Mouse (Mus musculus) neural tube, postnatal 0 days (tissue): ENCODE data around the gene Nsd2. TPM values are rescaled to one million over a fixed set of nuclear protein-coding genes. Genes with fewer than 3 reads are reported as not detected.

Experiments
- microRNA-seq: library from miRNA; unstranded; fragments of <30 nt; microRNA quantifications from one replicate; pipeline ENCODE4, GENCODE M21; 2016
- polyA plus RNA-seq: library from polyadenylated mRNA; unstranded; fragments of >200 nt; fragmentation: Nextera tagmentation; extraction: Ambion mirVana; gene quantifications from 2 replicates; pipeline ENCODE4 v1.2.1, GENCODE M21; 2015

Nsd2 gene
- 61.9 and 63.7 TPM in 2 replicates for polyA plus RNA-seq

GRCm38 (mm10) chr5:33819876-33820732, at the start of gene Nsd2:
TSS of gene Nsd2 (plus strand) at chr5:33820725.

DNA sequence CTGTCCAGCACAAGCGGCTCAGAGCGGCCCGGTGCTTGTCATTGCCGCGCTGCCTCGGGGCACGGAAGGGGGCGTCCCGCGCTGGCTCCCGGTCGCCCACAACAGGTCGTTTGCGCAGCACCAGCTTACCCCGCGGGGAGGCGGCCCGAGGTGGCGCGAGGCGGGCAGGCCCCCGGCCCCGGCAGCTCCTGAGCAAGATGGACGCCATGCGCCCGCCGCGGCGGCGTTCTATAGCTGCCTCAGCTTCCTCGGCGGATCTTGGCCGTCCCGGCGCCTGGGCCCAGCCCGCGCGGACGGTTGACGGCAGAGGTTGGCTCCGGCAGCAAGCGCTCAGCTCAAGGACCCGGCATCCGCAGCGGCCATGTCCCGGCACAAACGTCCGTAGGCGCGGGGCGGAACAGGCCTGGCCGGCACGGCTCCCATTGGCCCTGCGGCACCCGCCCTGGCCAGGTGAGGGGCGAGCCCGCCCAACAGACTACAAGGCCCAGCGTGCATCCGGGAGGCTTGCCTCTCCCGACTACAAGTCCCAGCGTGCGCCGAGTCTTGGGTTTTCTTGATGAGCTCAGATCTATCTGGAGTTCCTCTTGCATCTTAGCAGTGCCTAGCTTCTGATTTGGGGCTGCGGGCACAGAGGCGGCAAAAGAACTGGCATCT, 38.1 kb upstream of the Nsd2 start, which contains the start of gene Letm1:
Letm1 (minus strand) TSS at position 473 of the 654 bp plus-strand sequence.

DNA sequence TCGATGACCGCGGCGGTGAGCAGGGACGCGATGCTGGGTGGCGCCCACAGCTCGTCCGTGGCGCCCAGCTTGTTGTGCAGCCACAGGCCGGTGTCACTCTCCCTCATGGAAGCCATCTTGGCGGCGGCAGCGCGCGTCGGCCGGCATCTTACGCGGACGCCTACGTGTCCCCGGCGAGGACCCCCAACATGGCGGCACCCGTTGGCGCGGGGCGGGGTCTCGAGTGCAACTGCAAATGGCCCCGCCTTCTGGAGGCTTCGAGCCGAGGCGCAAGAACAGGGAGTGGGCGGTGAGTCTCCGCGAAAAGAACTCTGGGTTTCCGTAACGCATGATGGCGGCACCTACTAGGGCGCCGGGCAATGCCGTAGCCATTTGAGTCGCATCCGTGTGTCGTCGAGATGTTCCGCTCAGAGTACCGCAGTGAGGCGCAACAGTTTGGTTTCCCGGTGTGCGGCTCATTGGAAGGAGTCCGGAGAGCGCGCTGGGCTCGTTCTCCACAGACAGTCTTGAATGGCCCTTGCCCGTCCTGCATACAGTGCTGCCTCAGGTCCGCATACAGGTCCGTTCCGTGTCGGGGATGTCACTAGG, 115.7 kb downstream of the Nsd2 start, which contains the start of gene Nelfa:
Nelfa (minus strand) TSS at position 294 of the 588 bp plus-strand sequence.

Small RNAs within 50 kb of the gene (microRNA-seq; reads per million reads assigned to microRNA genes)
- gene Mir7024, result not detected

Other genes with a start within 250 kb of the Nsd2 start
- 29.2 TPM in 2 replicates for gene Fam53a, start 191.1 kb upstream of the Nsd2 start, polyA plus RNA-seq
- 0.67 and 0.82 TPM in 2 replicates for gene Gm9903, start 190.8 kb upstream of the Nsd2 start, polyA plus RNA-seq
- gene Slbp, start 168.2 kb upstream of the Nsd2 start, polyA plus RNA-seq, result 111 and 116 TPM in 2 replicates
- gene Tacc3, start 162.6 kb upstream of the Nsd2 start, polyA plus RNA-seq, result 21.1 and 21.3 TPM in 2 replicates
- gene Tmem129, start 162.3 kb upstream of the Nsd2 start, polyA plus RNA-seq, result 23.4 and 27.7 TPM in 2 replicates
- gene Fgfr3, start 99.1 kb upstream of the Nsd2 start, polyA plus RNA-seq, result 57.6 and 62.1 TPM in 2 replicates
- gene Letm1, start 37.9 kb upstream of the Nsd2 start, polyA plus RNA-seq, result 80.7 and 83.7 TPM in 2 replicates
- gene Nelfa, start 115.7 kb downstream of the Nsd2 start, polyA plus RNA-seq, result 26.5 and 27.7 TPM in 2 replicates
- 664 and 714 TPM in 2 replicates for gene Gm1673, start 162.7 kb downstream of the Nsd2 start, polyA plus RNA-seq
- 9.0 and 9.4 TPM in 2 replicates for gene Nat8l, start 175.3 kb downstream of the Nsd2 start, polyA plus RNA-seq